Mouse (Mus musculus) kidney, embryonic 14.5 days (tissue): ENCODE measurements at regions not wholly inside any gene's neighbourhood (a gene's known extent, or its start where the extent isn't known, plus 50 kb on each side); places are given as distances from the start of the nearest gene placed in this dataset.
A peak's percentile ranks its signal among the peaks of the same experiment; 100 is the strongest.

Experiments used
- ATAC-seq: fragments of 200-750 bp; cut with Nextera tagmentation; 2 replicates; pipeline ENCODE4 v1.8.0; 2017; ENCODE audit warnings: moderate number of reproducible peaks, mild to moderate bottlenecking, moderate TSS enrichment, moderate library complexity; ENCODE audit not compliant: low FRiP score, low TSS enrichment
- H3K27ac ChIP-seq: fragments of 300-500 bp; sonication (generic); 2 replicates; pipeline ENCODE4 v1.5.1; 2014; ENCODE audit warnings: low read depth, mild to moderate bottlenecking, low read length, moderate library complexity, mixed read lengths
- H3K27me3 ChIP-seq: fragments of 300-500 bp; sonication (generic); 2 replicates; pipeline ENCODE4 v1.6.1; 2014; ENCODE audit warnings: mild to moderate bottlenecking, low read length; ENCODE audit not compliant: control insufficient read depth, insufficient read depth
- H3K36me3 ChIP-seq: fragments of 300-500 bp; sonication (generic); 2 replicates; pipeline ENCODE4 v1.6.1; 2014; ENCODE audit warnings: low read length, mixed read lengths; ENCODE audit not compliant: control insufficient read depth, insufficient read depth
- H3K4me1 ChIP-seq: fragments of 300-500 bp; sonication (generic); 2 replicates; pipeline ENCODE4 v1.6.1; 2014; ENCODE audit warnings: low read length, mixed read lengths; ENCODE audit not compliant: control insufficient read depth, insufficient read depth
- H3K4me2 ChIP-seq: fragments of 300-500 bp; sonication (generic); replicated peaks from 2 replicates; pipeline ENCODE4 v1.6.1; 2014; ENCODE audit warnings: low read depth, mild to moderate bottlenecking, low read length
- H3K4me3 ChIP-seq: fragments of 300-500 bp; sonication (generic); 2 replicates; pipeline ENCODE4 v1.5.1; 2014; ENCODE audit warnings: mild to moderate bottlenecking, low read length
- H3K9ac ChIP-seq: fragments of 300-500 bp; sonication (generic); 2 replicates; pipeline ENCODE4 v1.6.1; 2014; ENCODE audit warnings: low read depth, mild to moderate bottlenecking, low read length, moderate library complexity
- H3K9me3 ChIP-seq: fragments of 300-500 bp; sonication (generic); 2 replicates; pipeline ENCODE4 v1.6.1; 2016; ENCODE audit warnings: low read length; ENCODE audit not compliant: control insufficient read depth
- WGBS: fragments of 180-500 bp; shearing (Covaris S2); extraction: QIAGEN DNeasy Blood & Tissue Kit; methylation state at CpG from one replicate; pipeline ENCODE4 v1.1.7; 2014; 5-methylcytosine and 5-hydroxymethylcytosine counted together

GRCm38 (mm10) chr2:124821366-124821765 lies 246.6 kb upstream of the Slc24a5 start:
- H3K36me3 ChIP-seq: no peaks in the 10 kb centered on the region
- 81% methylated on average over 4 of the region's 4 CpGs for WGBS
- no peak overlapping the region for H3K4me3 ChIP-seq
- no peaks in the 10 kb centered on the region for H3K9me3 ChIP-seq
- no peak overlapping the region for H3K9ac ChIP-seq
- no peak overlapping the region for H3K27ac ChIP-seq
- no peak overlapping the region for H3K4me2 ChIP-seq
- H3K27me3 ChIP-seq: no peaks in the 10 kb centered on the region
- 0 out of 2 replicates have a peak, but pooled peaks cover 1% of the 10 kb centered on the region for H3K4me1 ChIP-seq
- ATAC-seq: no peak

DNA sequence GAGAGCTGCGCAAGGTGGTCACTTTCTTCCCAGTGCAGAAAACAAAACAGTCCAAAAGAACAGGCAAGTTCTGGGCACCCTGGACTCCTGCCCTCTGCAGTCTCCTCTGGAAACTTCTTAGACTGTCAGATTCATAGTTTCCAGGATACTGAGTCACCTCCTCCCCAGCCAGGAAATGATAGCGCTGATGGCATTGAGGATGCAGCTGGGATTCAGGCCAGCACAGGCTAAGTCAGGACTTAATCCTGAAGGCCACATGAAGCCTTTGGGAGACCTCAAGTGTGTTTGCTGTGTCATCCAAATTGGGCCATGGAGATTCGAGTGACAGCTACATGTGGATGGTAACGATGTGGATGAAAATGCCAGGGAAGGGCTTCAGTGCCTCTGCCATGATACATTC lies 219.1 kb upstream of the Slc24a5 start:
- no peaks in the 10 kb centered on the region for H3K27me3 ChIP-seq
- no peaks in the 10 kb centered on the region for H3K4me1 ChIP-seq
- no peak overlapping the region for H3K4me2 ChIP-seq
- H3K27ac ChIP-seq: no peak overlapping the region
- no peaks in the 10 kb centered on the region for H3K9me3 ChIP-seq
- H3K4me3 ChIP-seq: no peak overlapping the region
- no peak overlapping the region for H3K9ac ChIP-seq
- no peaks in the 10 kb centered on the region for H3K36me3 ChIP-seq
- no peak for ATAC-seq
- WGBS: 90% methylated on average over 4 of the region's 4 CpGs

- 0 out of 2 replicates have a peak, but pooled peaks have one; percentile 57 for ATAC-seq
- H3K4me3 ChIP-seq: no peak overlapping the region
- WGBS: 75% methylated on average over 3 of the region's 3 CpGs
- no peak overlapping the region for H3K4me2 ChIP-seq
- no peak overlapping the region for H3K27ac ChIP-seq
- H3K9ac ChIP-seq: no peak overlapping the region
- H3K9me3 ChIP-seq: no peaks in the 10 kb centered on the region
- no peaks in the 10 kb centered on the region for H3K36me3 ChIP-seq
- no peaks in the 10 kb centered on the region for H3K27me3 ChIP-seq
- H3K4me1 ChIP-seq: no peaks in the 10 kb centered on the region
Observed at GRCm38 (mm10) chr2:124858504-124858903, 209.4 kb upstream of the Slc24a5 start.

- H3K27ac ChIP-seq: no peak overlapping the region
- H3K4me2 ChIP-seq: no peak overlapping the region
- 50% methylated on average over 4 of the region's 4 CpGs for WGBS
- H3K9ac ChIP-seq: no peak overlapping the region
- ATAC-seq: no peak
- no peaks in the 10 kb centered on the region for H3K9me3 ChIP-seq
- H3K4me3 ChIP-seq: no peak overlapping the region
- no peaks in the 10 kb centered on the region for H3K36me3 ChIP-seq
- H3K4me1 ChIP-seq: no peaks in the 10 kb centered on the region
- no peaks in the 10 kb centered on the region for H3K27me3 ChIP-seq
Observed at GRCm38 (mm10) chr2:124888209-124888608, 179.7 kb upstream of the Slc24a5 start.

DNA sequence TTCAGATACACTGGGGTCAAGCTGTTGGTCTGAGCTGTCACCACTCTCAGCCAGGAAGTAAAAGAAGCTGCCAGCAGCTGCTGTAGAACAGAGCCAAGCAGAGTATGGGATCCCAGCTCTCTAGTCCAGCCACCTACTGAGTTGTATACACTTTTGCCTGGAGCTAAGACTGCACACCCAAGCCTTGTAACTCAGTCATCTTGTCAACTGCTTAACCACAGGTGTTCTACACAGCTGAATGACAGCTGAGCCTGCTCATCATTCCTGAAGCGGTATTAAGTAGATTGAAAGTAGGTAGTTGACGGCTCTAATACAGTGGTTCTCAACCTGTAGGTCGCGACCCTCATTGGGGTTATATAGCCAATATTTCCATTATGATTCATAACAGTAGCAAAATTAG lies 172.9 kb upstream of the Slc24a5 start:
- H3K27ac ChIP-seq: no peak overlapping the region
- 94% methylated on average over 4 of the region's 4 CpGs for WGBS
- H3K4me3 ChIP-seq: no peak overlapping the region
- H3K9ac ChIP-seq: no peak overlapping the region
- H3K4me2 ChIP-seq: no peak overlapping the region
- no peak for ATAC-seq
- no peaks in the 10 kb centered on the region for H3K4me1 ChIP-seq
- H3K9me3 ChIP-seq: no peaks in the 10 kb centered on the region
- H3K36me3 ChIP-seq: no peaks in the 10 kb centered on the region
- no peaks in the 10 kb centered on the region for H3K27me3 ChIP-seq

DNA sequence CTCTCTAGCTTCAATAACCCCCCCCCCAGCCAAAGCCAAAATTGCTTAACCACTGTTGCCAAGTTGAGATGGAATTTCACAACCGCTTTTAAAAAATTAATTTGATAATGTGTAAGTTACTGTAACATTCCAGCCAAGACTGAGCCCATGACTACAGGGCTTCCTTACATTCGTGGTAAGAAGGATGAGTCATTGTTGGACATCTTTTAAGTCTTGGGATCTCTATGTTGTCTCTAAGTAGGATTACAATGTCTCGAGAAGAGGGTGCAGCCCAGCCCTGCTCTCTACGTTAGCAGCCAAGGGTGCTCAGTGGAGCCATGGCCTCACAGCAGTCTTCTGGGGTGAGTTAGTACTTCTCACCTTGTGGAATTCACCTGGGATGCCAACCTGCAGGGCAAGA lies 164.4 kb upstream of the Slc24a5 start:
- H3K27ac ChIP-seq: no peak overlapping the region
- H3K4me1 ChIP-seq: no peaks in the 10 kb centered on the region
- H3K27me3 ChIP-seq: no peaks in the 10 kb centered on the region
- no peak overlapping the region for H3K9ac ChIP-seq
- no peaks in the 10 kb centered on the region for H3K36me3 ChIP-seq
- H3K9me3 ChIP-seq: no peaks in the 10 kb centered on the region
- no peak overlapping the region for H3K4me2 ChIP-seq
- no peak overlapping the region for H3K4me3 ChIP-seq
- WGBS: 92% methylated on average over 4 of the region's 4 CpGs
- ATAC-seq: no peak

DNA sequence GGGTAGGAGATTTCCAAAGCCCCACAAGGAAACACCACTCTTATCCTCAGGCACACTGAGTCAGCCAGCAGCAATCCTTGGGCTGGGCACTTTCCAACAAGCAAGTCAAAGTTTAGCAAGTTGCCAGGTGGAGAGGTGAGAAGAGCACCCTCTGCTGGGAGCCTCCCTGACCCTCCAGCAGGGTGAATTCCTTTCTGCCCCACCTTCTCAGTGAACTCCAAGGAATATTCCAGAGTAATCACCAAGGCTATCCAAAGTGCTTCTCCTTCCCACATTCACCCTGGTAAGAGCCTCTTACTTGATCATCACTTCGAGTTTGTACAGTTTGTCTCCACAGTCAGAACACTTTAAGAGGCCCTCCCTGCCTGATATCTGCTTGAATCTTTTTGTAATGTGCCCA lies 162.8 kb upstream of the Slc24a5 start:
- H3K27me3 ChIP-seq: no peaks in the 10 kb centered on the region
- no peaks in the 10 kb centered on the region for H3K9me3 ChIP-seq
- H3K9ac ChIP-seq: no peak overlapping the region
- no peaks in the 10 kb centered on the region for H3K4me1 ChIP-seq
- H3K27ac ChIP-seq: no peak overlapping the region
- WGBS: 93% methylated on average over 1 of the region's 1 CpGs
- H3K4me3 ChIP-seq: no peak overlapping the region
- no peak for ATAC-seq
- H3K4me2 ChIP-seq: no peak overlapping the region
- no peaks in the 10 kb centered on the region for H3K36me3 ChIP-seq

DNA sequence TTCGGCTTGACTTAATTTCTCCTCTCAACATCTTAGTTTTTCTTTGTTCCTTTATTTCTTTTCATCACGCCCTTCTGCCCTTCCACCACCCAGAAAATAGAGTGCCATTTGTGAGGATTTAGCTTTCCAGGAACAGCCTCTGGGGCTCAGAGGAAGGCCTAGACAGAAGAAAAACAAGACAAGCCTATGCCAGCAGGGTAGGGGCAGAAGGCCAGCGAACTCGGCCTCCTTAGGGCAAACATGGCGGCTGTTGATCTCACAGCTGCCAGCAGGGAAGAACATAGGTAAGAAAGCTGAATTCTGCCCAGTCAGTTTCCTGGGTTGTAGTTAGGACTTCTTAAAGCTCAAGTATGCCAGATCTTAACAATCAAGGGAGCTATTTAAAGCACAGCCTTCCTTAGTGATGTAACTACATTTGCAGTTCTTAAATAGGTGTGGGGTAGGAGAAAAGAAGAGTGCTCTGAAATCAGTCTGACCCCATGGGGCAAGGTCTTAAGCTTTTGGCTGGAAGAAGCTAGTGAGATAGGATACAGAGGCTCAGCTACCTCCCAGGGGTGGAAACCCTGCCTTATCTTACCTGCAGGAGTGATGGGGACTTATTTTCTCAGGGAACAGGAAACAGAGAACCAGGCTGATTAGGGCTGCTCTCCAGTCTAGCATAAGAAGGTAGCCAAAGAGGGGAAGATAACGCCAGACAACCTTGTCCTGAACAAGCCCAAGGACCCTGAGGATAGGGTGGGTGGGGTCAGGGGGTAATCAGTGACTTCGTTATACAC lies 148.8 kb upstream of the Slc24a5 start:
- Histone ChIP-seq H3K4me3 (no peak overlapping the region), H3K27ac (no peak overlapping the region), H3K4me1 (no peaks in the 10 kb centered on the region), H3K9ac (no peak overlapping the region), H3K36me3 (no peaks in the 10 kb centered on the region), H3K27me3 (no peaks in the 10 kb centered on the region), H3K4me2 (no peak overlapping the region), H3K9me3 (no peaks in the 10 kb centered on the region)
- WGBS: 75% methylated on average over 7 of the region's 7 CpGs
- no peak for ATAC-seq

GRCm38 (mm10) chr2:124919762-124920255 lies 148.1 kb upstream of the Slc24a5 start:
- no peak overlapping the region for H3K27ac ChIP-seq
- H3K9me3 ChIP-seq: no peaks in the 10 kb centered on the region
- no peak overlapping the region for H3K4me2 ChIP-seq
- H3K36me3 ChIP-seq: no peaks in the 10 kb centered on the region
- no peak for ATAC-seq
- no peaks in the 10 kb centered on the region for H3K4me1 ChIP-seq
- 24% methylated on average over 1 of the region's 1 CpGs for WGBS
- H3K9ac ChIP-seq: no peak overlapping the region
- H3K27me3 ChIP-seq: no peaks in the 10 kb centered on the region
- H3K4me3 ChIP-seq: no peak overlapping the region
